Mouse (Mus musculus) liver, embryonic 15.5 days (tissue): Measurements from ENCODE around the gene Cuedc2. TPM values are rescaled to one million over a fixed set of nuclear protein-coding genes. Genes with fewer than 3 reads are reported as not detected.

ENCODE experiments used
- ATAC-seq: fragments of 200-750 bp; cut with Nextera tagmentation; 2 replicates; pipeline ENCODE4 v1.8.0; 2017; ENCODE audit warnings: moderate number of reproducible peaks, mild to moderate bottlenecking, moderate library complexity; ENCODE audit not compliant: insufficient read depth
- H3K27ac ChIP-seq: fragments of 300-500 bp; sonication (generic); replicated peaks from 2 replicates; pipeline ENCODE4 v1.5.1; 2015; ENCODE audit warnings: mild to moderate bottlenecking, inconsistent platforms
- H3K27me3 ChIP-seq: fragments of 300-500 bp; sonication (generic); 2 replicates; pipeline ENCODE4 v1.6.1; 2015; ENCODE audit warnings: mild to moderate bottlenecking, inconsistent platforms
- H3K36me3 ChIP-seq: fragments of 300-500 bp; sonication (generic); replicated peaks from 2 replicates; pipeline ENCODE4 v1.6.1; 2015; ENCODE audit warnings: moderate library complexity, mild to moderate bottlenecking, inconsistent platforms
- H3K4me1 ChIP-seq: fragments of 300-500 bp; sonication (generic); replicated peaks from 2 replicates; pipeline ENCODE4 v1.6.1; 2015; ENCODE audit warnings: inconsistent platforms
- H3K4me2 ChIP-seq: fragments of 300-500 bp; sonication (generic); 2 replicates; pipeline ENCODE4 v1.6.1; 2015; ENCODE audit warnings: moderate library complexity, mild to moderate bottlenecking, inconsistent platforms
- H3K4me3 ChIP-seq: fragments of 300-500 bp; sonication (generic); replicated peaks from 2 replicates; pipeline ENCODE4 v1.5.1; 2015; ENCODE audit warnings: mild to moderate bottlenecking, inconsistent platforms
- H3K9ac ChIP-seq: fragments of 300-500 bp; sonication (generic); 2 replicates; pipeline ENCODE4 v1.6.1; 2015; ENCODE audit warnings: moderate library complexity, mild to moderate bottlenecking, inconsistent platforms
- H3K9me3 ChIP-seq: fragments of 300-500 bp; sonication (generic); replicated peaks from 2 replicates; pipeline ENCODE4 v1.6.1; 2016; ENCODE audit warnings: inconsistent platforms
- WGBS: fragments of 180-500 bp; shearing (Covaris S2); methylation state at CpG from one replicate; pipeline ENCODE4 v1.1.7; 2015; ENCODE audit warnings: mixed read lengths; ENCODE audit not compliant: insufficient replicate concordance; 5-methylcytosine and 5-hydroxymethylcytosine counted together
- polyA plus RNA-seq: library from polyadenylated mRNA; unstranded; fragments of >200 nt; fragmentation: Nextera tagmentation; extraction: Ambion mirVana; gene quantifications from 2 replicates; pipeline ENCODE4 v1.2.1, GENCODE M21; 2015

Gene Cuedc2
- polyA plus RNA-seq, 1 experiment from 2014 or later = 73.0 TPM

DNA sequence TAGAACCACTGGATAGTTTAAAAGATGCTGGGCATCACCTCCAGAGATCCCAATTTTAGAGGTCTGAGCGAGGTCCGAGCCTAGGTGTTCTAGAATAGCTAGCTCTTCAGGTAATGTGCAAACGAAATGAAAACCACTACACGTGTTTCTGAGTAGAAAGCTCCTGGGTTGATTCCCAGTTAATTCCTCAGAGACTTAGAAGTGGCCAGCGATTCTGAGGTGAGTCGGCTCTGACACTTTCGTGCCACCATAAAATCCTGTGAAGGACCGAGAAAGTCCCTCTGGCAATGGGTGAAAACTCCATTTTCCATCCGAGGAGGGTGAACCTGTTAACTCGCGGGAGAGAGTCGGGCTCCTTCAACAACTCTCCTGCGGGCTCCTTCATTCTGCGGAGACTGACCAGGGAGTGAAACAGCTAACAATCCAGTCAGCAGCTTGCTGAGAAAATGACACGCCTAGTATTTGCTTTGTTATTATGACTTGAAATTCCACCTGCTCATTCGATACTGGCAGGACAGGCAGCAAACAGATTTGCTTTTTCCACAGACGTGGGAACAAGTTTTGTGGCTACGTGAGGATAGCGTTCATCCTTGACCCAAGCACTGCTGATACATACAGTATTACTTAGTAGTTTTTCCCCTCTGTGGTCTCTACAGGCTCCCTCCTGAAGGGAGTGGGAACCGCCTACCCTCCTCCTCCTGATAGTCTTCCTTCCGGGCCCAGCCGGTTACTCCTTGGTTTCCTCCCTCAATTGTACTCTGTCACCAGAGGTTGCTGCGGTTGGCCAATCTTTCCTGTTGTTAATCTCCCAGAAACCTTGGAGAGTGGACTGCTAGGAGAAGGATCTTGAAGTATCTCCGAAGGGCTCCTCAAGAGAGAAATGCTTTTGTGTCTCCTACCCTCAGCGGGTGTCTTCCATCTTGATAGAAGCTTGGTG, 19.1 kb upstream of the Cuedc2 start:
- Histone ChIP-seq H3K27ac (peak overlapping the region; percentile 65), H3K4me1 (peaks cover 52% of the 10 kb centered on the region), H3K9ac (peak overlapping the region; percentile 71), H3K36me3 (no peaks in the 10 kb centered on the region), H3K27me3 (no peaks in the 10 kb centered on the region), H3K4me3 (peak overlapping the region; percentile 70), H3K9me3 (no peaks in the 10 kb centered on the region), H3K4me2 (peak overlapping the region; percentile 98)
- peak; percentile 36 for ATAC-seq
- WGBS = 3% methylated on average over 25 of the region's 25 CpGs

DNA sequence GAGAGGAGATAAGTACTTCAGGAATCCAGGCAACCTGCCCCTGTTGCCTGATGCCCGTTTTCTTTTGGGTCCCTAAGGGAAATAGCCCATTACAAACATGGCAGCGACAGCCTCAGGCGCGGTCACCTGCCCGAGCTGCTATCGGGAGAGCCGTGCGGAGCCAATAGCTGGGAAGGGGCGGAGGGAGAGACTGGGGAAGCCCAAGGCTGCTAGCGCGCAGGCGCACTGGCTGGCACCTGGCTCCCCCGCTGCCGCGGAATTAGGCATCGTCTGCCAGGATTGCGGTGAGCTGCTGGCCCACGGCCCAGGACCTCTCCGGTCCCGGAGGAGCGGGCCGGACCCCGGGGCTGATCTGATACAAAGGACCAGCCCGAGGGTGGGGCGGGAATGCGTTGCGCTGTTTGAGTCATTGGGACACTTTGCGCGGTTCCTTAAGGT, 18.2 kb upstream of the Cuedc2 start:
- Histone ChIP-seq H3K4me3 (peak overlapping the region; percentile 70), H3K27ac (peak overlapping the region; percentile 65; the same call in 1 of the 2 replicates)
- peak; percentile 84 for ATAC-seq

DNA sequence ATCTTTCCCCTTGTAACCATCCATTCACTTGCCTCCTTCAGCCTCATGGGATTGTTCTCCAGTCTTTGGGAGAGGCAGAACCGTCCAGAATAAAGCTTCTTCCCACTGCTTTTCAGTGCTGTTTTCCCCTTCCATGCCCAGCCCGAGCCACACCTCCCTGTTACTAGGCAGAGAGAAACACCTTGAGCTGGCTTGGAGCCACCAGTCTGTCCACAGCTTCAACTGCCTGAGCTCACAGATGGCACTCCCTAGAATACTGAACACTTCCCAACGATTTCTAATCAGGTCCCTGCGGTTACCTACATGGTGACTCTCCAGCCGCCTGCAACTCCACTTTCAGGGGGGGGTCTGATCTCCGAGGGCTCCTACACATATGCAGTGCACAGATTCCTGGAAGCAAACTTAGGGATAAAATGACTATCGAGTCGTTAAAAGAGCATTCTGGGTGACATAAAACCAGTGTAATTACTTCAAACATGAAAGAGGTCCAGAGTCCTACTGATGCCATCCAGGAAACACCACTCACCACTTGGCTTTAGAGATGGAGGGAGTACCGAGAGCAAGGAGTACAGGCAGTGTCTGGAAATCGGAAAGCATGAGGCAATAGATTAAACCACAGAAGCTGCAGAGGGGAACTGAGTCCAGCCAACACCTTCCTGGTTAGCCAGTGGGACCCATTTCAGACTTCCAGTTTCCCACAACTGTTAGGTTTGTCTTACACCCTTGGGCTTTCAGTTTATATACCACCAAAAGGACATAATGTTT, 11.8 kb upstream of the Cuedc2 start, which contains the start of gene 2310034G01Rik:
2310034G01Rik (minus strand) TSS at position 135 of the 765 bp plus-strand sequence.
- peak within 1 kb of the TSS; percentile 57 for H3K9ac ChIP-seq
- H3K36me3 ChIP-seq = no peaks in the 10 kb centered on the region
- peak within 1 kb of the TSS; percentile 95 for H3K4me2 ChIP-seq
- peak within 1 kb of the TSS; percentile 65 for H3K4me3 ChIP-seq
- no peaks in the 10 kb centered on the region for H3K9me3 ChIP-seq
- H3K27me3 ChIP-seq = peaks cover 29% of the 10 kb centered on the region
- WGBS = 50% methylated on average over 10 of the region's 10 CpGs
- peaks cover 48% of the 10 kb centered on the region for H3K4me1 ChIP-seq
- no peak for ATAC-seq
- peak within 1 kb of the TSS; percentile 30; the same call in 1 of the 2 replicates for H3K27ac ChIP-seq

More for the DNA sequence above, 18.2 kb upstream of the Cuedc2 start:
- 0 out of 2 replicates have a peak, but pooled peaks cover 4% of the 10 kb centered on the region for H3K27me3 ChIP-seq
- peak overlapping the region; percentile 98 for H3K4me2 ChIP-seq
- H3K9ac ChIP-seq = peak overlapping the region; percentile 71
- H3K9me3 ChIP-seq = no peaks in the 10 kb centered on the region
- under 1% methylated on average over 29 of the region's 29 CpGs for WGBS
- no peaks in the 10 kb centered on the region for H3K36me3 ChIP-seq
- H3K4me1 ChIP-seq = peaks cover 53% of the 10 kb centered on the region

DNA sequence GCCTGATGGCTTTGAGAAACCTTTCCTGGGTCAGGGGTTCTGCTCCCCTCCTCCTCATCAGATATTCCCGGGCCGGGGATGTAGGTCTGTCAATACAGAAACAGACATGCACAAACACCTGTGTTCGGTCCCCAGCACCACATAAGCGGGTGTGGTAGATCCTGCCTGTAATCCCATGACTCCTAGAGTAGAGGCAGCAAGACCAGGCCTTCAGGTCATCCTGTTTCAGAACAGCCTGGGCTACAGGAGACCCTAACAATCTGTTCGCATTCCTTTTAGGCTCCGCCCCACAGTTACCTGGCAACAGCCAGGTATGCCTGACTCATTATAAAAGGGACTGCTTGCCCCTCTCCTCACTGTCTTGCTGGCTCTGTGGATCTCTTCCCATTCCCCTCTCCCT, 11.0 kb upstream of the Cuedc2 start:
- Histone ChIP-seq H3K4me2 (peak overlapping the region; percentile 95), H3K9ac (peak overlapping the region; percentile 57; the same call in 1 of the 2 replicates), H3K4me1 (peaks cover 53% of the 10 kb centered on the region), H3K36me3 (no peaks in the 10 kb centered on the region), H3K4me3 (peak overlapping the region; percentile 65), H3K27me3 (peaks cover 29% of the 10 kb centered on the region), H3K9me3 (no peaks in the 10 kb centered on the region), H3K27ac (no peak overlapping the region)
- WGBS = 47% methylated on average over 6 of the region's 6 CpGs
- no peak for ATAC-seq

DNA sequence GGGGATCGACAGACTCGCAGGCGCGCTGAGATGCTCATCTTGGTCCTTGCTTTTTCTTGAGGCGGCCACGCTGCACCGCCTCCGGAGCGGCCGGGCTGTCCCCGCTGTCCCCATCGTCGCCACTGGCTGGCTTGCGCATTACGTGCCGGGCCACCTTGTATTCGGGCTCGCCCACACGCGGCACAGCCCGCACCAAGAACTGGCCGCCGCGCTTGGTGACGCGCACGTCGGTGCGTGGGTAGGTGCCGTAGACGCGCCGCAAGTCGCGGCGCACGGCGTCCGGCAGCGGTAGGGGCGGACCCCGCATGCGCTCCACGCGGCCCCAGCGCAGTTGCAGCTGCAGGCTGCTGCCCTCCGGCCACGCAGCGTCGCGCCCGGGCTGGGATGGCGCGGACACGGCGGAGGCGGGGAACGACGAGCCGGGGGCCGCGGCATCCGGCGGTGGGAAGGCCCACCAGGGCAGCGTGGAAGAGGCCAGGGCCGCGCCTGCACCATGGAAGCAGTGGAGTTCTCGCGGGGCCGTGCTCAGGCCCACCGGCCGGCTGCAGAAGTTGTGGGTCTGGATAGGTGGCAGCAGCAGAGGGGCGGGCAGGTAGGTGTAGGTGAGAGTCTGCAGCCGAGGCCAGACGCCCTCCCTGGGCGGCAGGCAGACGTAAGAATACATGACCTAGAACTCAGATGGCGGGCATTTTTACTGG, 10.4 kb upstream of the Cuedc2 start:
- no peaks in the 10 kb centered on the region for H3K9me3 ChIP-seq
- peak overlapping the region; percentile 68 for H3K27ac ChIP-seq
- WGBS = under 1% methylated on average over 78 of the region's 78 CpGs

DNA sequence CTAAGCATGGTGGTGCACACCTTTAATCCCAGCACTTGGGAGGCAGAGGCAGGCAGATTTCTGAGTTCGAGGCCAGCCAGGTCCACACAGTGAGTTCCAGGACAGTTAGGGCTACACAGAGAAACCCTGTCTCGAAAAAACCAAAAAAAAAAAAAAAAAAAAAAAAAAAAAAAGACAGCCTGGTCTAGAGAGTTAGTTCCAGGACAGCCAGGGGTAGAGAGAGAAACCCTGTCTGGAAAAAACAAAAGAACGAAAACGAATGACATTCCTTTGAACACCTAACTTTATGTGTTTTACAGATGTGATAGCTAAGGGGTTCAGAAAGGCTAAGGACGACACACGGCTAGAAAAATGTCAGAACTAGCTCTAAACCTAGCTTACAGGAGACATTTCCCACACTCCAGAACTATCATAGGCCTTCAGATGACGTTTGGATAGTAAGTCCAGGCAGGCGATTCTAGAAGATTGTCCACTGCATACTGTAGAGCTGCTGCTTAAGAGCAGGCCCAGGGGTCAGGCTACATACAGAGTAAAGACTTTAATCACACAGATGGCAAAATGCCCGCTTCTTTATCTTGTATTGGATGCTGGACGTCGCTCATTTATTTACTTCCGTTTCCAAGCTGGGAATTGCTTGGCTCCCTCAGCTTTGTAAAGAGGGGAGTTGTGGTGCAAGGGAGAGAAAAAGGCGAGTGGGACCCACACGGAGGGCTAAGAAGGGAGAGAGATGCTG, 9.6 kb upstream of the Cuedc2 start:
- H3K27me3 ChIP-seq = peaks cover 33% of the 10 kb centered on the region
- H3K9ac ChIP-seq = peak overlapping the region; percentile 57
- H3K27ac ChIP-seq = peak overlapping the region; percentile 68
- peaks cover 59% of the 10 kb centered on the region for H3K4me1 ChIP-seq
- peak overlapping the region; percentile 65 for H3K4me3 ChIP-seq
- no peaks in the 10 kb centered on the region for H3K36me3 ChIP-seq
- peak overlapping the region; percentile 95 for H3K4me2 ChIP-seq
- H3K9me3 ChIP-seq = no peaks in the 10 kb centered on the region
- WGBS = 26% methylated on average over 14 of the region's 14 CpGs
- ATAC-seq = 0 out of 2 replicates have a peak, but pooled peaks have one; percentile 21

More for the DNA sequence above, 10.4 kb upstream of the Cuedc2 start:
- peak overlapping the region; percentile 95 for H3K4me2 ChIP-seq
- peaks cover 29% of the 10 kb centered on the region for H3K27me3 ChIP-seq
- no peaks in the 10 kb centered on the region for H3K36me3 ChIP-seq
- H3K9ac ChIP-seq = peak overlapping the region; percentile 57
- ATAC-seq = peak; percentile 74
- H3K4me3 ChIP-seq = peak overlapping the region; percentile 65
- H3K4me1 ChIP-seq = peaks cover 58% of the 10 kb centered on the region

DNA sequence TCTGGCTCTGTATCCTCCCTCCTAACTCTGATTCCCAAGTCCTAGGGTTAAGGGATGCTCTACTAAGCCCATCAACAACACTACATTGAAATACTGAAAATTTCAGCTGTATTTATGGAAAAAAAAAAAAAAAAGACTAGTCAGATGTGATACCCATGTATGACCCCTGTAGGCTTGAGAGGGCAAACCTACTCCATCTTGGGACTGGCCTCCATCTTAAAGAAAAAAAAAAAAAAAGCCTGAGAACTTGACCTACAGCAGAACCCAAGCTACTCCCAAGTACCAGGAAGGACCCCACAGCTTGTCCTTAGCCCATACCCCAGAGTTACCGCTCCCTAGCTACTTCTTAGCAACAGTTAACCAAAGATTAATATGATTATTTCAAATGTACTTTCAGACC, 8.6 kb upstream of the Cuedc2 start:
- peaks cover 56% of the 10 kb centered on the region for H3K4me1 ChIP-seq
- no peaks in the 10 kb centered on the region for H3K36me3 ChIP-seq
- no peak overlapping the region for H3K9ac ChIP-seq
- H3K4me3 ChIP-seq = no peak overlapping the region
- H3K27me3 ChIP-seq = peaks cover 33% of the 10 kb centered on the region
- no peaks in the 10 kb centered on the region for H3K9me3 ChIP-seq
- no peak overlapping the region for H3K27ac ChIP-seq
- 86% methylated on average over 1 of the region's 1 CpGs for WGBS
- no peak for ATAC-seq
- H3K4me2 ChIP-seq = no peak overlapping the region

DNA sequence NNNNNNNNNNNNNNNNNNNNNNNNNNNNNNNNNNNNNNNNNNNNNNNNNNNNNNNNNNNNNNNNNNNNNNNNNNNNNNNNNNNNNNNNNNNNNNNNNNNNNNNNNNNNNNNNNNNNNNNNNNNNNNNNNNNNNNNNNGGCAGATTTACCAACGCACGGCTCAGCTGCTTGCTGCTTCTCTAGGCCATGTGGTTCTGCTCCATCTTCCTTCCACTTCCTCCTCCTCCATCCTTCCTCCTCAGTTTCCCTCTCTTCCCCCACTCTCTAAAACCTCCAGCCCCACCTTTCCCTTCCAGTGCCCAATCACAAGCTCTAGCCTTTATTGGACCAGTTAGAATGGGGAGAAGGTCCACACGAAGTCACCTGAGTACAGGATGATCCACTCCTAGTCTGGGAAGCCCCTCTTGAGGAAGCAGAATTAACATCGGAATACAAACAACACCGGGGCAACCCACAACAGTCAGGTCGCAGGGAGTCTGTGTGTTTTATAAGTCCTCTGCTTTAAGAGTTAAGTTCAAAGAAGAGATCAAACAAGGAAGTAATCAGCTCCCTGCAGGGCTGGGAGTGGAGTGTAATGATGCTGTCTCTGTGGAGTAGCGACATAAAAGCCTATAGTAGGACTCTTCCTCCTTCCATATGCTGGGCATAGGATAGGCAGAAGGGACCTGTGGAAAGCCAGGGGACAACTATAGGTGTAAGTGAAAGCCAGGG, 6.4 kb upstream of the Cuedc2 start:
- Histone ChIP-seq H3K27ac (no peak overlapping the region), H3K4me1 (peaks cover 66% of the 10 kb centered on the region), H3K4me2 (no peak overlapping the region), H3K9me3 (no peaks in the 10 kb centered on the region), H3K9ac (no peak overlapping the region), H3K4me3 (no peak overlapping the region), H3K36me3 (no peaks in the 10 kb centered on the region), H3K27me3 (peaks cover 21% of the 10 kb centered on the region)
- 29% methylated on average over 7 of the region's 7 CpGs for WGBS
- ATAC-seq = no peak

DNA sequence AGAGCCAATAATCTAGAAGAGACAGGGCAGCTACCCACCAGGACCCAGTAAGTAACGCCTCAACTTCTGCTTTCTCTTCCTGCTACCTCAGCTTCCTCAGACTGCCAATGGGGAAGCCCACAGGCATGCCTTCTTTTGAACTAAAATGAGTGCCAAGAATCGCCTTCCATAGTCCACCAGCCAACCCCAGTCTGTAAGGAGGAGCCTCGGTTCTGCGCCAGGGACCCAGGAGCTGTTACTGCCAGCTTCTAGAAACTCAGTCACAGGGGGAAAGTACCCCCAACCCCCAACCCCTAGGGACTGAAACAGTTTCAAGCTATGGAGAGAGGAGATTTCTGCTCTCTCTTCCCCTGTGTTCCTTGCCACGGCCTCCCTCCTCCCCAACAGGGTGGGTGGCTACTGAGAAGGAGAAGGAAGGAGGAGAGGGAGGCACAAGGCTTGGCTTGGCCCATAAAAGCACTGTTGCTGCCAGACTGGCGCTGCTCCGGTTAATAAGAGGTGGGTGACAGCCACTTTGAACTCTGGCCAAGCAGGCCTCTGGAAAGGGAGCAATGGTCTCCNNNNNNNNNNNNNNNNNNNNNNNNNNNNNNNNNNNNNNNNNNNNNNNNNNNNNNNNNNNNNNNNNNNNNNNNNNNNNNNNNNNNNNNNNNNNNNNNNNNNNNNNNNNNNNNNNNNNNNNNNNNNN, 927 bp upstream of the Cuedc2 start:
- Histone ChIP-seq H3K4me1 (peaks cover 64% of the 10 kb centered on the region), H3K4me2 (peak overlapping the region; percentile 91), H3K27me3 (peaks cover 4% of the 10 kb centered on the region; the same call in 1 of the 2 replicates), H3K9ac (peak overlapping the region; percentile 36; the same call in 1 of the 2 replicates), H3K36me3 (no peaks in the 10 kb centered on the region), H3K27ac (peak overlapping the region; percentile 86), H3K9me3 (no peaks in the 10 kb centered on the region), H3K4me3 (peak overlapping the region; percentile 75)
- peak; percentile 20; the same call in 1 of the 2 replicates for ATAC-seq
- 39% methylated on average over 7 of the region's 7 CpGs for WGBS
